Mouse (Mus musculus): ENCODE measurements around the gene Gpr160.

- no peak for TF ChIP-seq POLR2A (IDR thresholded peaks at IDR 0.05; ENCODE audit: low read depth, low read length)
- no peak for TF ChIP-seq CTCF (IDR thresholded peaks at IDR 0.05; ENCODE audit: borderline replicate concordance, insufficient read depth, low read length)
Observed at GRCm38 (mm10) chr3:30868625-30869024, 12.9 kb downstream of the Gpr160 start.

Data from embryonic fibroblast, embryonic 13.5 days (primary cell).